Mouse (Mus musculus) bone marrow, adult 2 months (tissue): ENCODE results near the gene Ccdc93.

ENCODE experiments used
- CTCF ChIP-seq: fragments of 200-500 bp; IDR thresholded peaks from 2 replicates; pipeline ENCODE4 v1.5.1; 2011; ENCODE audit warnings: low read length, control low read depth; ENCODE audit not compliant: control insufficient read depth, insufficient read depth
- POLR2A ChIP-seq: fragments of 200-500 bp; IDR thresholded peaks from 2 replicates; pipeline ENCODE4 v1.6.1; 2011; ENCODE audit warnings: low read depth, mild to moderate bottlenecking, control low read depth, low read length, borderline replicate concordance; ENCODE audit not compliant: control insufficient read depth

DNA sequence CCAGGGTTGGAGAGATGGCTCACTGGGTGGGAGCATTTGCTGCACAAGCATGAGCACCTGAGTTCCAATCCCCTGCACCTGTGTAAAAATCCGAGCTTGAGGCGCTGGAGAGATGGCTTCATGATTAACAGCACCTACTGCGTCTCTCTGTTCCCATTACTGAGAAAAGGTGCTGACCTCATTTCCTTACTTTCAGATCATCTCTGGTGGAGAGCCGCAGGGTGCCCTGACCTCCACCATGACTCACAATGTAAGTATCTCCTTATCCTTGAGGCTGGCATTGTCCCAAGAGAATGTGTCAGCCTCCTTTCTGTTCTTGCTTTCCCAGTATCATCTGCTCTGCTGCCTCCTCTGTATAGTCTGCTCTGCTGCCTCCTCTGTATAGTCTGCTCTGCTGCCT, 52.2 kb downstream of the Ccdc93 start:
- no peak for TF ChIP-seq POLR2A
- TF ChIP-seq CTCF: no peak
